Mouse (Mus musculus) gastrocnemius, postnatal 36 days (tissue): ENCODE results near the gene Ptger3. TPM values are rescaled to one million over a fixed set of nuclear protein-coding genes. Genes with fewer than 3 reads are reported as not detected.

ENCODE experiments used
- DNase-seq, 2 experiments: peaks; one replicate each; pipeline ENCODE4 v3.0.0; 2022
- intact Hi-C: fragments of 180-260 bp; cut with DNase I; formaldehyde crosslinking; loops from one replicate; pipeline ENCODE4 v1.15.1; 2025
- total RNA-seq, 2 experiments: library from RNA; stranded (reverse); gene quantifications; 2 replicates each; pipeline ENCODE4 v1.2.3; 2021

Ptger3 gene
- total RNA-seq, 2 experiments from 2014 or later, result 0.36 to 0.62 TPM

DNA sequence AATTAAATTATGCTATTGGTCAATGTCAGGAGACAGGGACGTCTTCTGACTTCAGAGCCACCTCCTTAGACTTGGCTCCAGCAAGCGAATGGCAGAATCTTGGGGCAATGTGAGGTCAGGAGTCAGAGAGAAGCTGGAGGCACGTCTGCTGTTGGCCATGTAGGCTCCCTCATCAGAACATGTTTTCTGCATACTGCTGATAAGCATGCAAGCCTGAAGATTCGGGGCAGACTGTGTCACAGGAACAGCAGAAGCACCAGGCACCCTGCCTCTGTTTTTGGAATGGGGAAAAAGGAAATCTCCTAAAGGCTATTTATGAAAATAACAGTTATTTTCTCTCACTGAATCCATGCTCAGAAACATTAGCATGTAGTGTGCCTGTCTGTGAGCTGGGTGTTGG, 13.6 kb downstream of the Ptger3 start:
- intact Hi-C loops, result no loop called here
- DNase-seq, result no peak

DNA sequence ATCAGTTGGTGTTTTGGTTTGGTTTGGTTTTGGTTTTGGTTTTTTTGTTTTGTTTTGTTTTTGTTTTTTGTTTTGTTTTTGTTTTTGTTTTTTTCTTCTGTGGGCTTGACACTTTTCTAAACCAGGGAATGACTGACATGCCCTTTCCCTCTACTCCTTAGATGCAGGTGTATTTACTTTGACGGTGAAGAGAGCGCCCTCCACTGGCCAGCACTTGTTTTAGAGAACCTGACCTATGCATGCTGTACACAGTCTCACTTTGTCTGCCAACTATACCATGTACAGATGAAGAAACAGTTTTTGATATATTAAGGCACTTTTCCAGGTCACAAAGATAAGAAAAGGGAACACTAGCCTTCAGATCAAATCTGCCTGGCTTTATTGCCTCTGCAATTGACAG, 15.1 kb downstream of the Ptger3 start:
- intact Hi-C loops, result no loop called here
- no peak for DNase-seq

DNA sequence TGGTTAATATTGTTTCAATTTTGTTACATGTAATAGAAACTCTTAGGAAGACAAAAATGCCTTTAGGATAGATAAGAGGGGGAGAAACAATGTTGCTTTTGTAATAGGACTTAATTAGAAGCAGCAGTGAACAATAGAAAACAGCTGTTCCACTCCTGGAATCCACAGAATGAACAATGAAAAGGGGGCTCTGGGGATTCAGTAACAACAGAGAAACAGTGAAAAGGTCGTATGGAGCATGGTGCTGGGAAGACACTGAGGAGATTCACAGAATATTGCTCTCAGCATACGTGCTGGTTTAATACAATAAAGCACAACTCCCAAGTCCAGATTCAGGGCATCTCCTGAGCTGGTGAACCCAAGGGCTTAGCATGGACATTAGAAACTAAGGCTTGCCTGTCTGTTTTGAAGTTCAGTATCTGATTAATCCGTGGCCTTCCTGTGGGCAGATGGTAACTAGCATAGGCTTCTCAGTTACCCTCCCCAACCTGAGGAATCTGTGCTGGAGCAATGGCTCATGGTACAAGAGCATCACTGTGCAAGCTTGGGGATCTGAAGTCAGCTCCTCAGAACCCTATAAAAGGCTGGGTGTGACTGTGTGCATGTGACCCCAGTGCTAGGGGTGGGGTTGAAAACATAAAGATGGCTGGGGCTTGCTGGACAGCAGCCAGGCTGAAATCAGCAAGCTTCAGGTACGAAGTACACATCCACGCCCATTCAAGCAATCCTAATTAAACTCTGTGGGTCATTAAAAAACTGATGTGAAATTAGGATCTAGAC, 16.1 kb downstream of the Ptger3 start:
- no peak for DNase-seq
- intact Hi-C loops, result no loop called here

DNA sequence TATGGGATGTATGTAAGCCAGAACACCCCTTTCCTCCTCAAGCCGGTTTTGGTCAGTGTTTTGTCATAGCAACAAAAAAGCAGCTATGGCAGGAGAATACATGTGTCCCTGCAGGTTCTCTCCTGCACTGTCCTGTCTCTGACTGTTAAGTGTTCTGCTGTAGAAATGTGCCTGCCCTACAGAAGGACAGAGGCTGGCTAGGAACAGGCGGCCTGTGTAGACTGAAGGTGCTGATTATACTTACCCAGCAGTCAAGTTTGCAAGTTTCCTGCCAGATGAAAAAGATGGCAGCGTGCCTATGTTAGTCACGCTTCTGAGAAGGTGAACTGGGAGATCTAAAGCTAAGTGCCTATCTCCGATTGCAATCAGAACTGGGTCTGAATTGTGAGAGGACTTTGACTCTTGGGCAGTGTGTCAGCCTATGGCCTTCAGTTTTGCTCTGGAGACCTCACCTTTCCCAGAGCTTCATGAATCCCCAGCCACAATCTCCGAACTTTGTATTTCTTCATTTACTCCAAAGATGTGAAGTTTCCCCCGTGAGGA, 31.2 kb downstream of the Ptger3 start:
- intact Hi-C loops, result no loop called here
- DNase-seq, result no peak

DNA sequence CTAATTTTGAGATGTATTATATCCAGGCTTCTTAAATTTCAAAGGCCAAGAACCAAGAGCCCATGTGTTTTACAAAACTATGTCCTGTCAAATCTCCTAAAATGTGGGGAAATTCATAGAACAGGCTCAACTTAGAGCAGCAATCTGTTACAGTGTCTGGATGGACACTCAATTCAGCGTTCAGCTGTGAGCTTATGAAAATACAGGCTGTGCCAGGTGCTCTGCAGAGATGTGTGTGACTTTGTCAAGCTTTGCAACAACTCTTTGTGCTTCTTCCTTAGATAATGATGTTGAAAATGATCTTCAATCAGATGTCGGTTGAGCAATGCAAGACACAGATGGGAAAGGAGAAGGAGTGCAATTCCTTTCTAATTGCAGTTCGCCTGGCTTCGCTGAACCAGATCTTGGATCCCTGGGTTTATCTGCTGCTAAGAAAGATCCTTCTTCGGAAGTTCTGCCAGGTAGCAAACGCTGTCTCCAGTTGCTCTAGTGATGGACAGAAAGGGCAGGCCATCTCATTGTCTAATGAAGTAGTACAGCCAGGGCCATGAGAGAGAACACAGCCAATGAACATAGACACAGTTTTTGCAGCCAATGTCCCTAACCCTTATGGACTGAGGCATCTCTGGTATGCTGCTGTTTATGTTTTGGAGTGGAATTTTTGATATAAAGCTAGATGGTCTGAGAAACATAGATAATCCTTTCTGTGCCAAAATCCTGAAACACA, 38.2 kb downstream of the Ptger3 start:
- DNase-seq, result no peak
- intact Hi-C loops, result no loop called here

DNA sequence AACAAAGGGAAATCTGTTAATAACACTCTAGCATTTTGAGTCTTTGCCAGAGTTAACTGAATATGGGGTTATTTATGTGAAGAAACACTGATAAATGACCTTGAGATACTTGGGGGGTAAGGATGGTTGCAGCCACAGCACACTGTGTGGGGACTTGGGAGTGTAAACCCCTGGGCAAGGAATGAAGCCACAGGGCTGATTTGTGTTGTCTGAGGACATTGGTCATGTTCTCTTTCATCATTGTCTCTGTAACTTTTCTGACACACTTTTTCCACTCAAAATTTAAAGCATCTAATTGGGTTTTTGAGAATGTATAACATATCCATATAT, 38.7 kb downstream of the Ptger3 start:
- intact Hi-C loops, result no loop called here
- DNase-seq, result no peak

DNA sequence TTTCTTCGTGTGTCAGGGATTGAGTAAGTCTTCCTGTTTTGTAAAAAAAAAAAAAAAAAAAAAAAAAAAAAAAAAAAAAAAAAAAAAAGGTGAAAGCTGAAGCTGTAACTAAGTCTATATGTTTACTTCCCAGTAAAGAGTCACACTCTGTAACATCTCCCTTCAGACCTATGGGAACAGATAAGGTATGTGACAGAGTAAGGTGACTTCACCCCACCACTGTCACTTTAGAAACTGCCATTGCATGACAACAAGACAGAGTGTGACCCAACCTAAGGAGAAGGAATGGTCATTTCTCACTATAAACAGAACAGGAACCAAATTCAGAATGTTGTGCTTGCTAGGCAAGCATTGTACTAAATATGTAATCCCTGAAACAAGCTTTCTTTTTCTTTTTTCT, 46.9 kb downstream of the Ptger3 start:
- DNase-seq, result no peak
- intact Hi-C loops, result no loop called here

DNA sequence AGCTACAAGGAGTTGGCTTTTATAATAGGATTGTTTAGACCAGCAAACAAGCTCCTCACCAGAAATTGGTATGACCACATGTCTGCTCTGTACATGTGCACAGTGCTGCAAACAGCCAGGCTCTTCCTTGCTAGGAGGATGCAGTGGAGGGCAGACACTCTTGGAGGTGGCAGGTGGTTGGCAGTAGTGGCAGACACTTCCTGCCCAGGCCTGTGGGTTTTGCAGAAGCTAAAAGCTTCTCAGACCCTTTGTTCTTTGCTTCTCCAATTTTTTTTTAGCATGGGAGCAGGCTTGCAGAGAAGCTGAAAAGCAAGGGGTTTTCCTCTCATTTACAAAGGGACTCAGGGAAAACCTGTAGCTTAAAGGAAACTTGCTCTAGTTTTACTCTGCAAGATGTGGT, 50.3 kb downstream of the Ptger3 start:
- intact Hi-C loops, result no loop called here

DNA sequence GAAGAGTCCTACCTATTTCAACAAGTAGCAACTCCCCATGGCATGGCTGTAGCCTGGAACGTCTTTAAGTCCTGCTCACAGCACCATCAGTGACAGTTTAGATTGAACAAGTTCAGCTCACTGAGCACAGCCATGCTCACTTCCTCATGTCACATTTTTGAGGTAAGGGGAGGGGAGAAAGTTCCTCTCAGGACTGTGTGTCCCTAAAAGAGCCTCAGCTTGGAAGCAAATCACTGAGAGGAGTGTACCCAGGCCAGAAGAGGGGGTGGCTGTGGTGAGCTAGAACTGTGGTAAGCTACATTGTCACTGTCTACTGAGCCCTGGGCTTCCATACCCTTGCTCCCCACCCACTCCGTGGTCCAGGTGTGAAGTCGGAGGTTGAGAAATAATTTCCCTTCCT, 60.7 kb downstream of the Ptger3 start:
- intact Hi-C loops, result no loop called here

More for the DNA sequence above, 50.3 kb downstream of the Ptger3 start:
- DNase-seq, result no peak

DNA sequence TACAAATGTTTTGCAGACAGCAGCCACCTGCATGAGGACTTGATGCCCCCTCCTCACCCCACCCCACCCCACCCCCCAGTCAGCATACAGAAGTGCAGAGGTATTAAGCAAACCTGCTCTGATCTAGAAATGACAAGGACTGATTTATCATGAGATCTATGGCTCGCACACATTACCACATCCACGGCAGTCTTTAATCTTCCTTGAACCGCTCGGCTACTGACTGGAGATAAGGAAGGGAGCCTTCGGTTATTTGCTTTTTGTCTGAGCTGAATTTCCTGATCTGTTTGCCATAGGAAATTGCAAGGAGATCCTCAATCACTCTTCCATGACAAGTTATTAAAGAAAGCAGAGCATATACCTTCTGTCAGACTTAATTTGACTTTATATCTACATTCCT, 64.0 kb downstream of the Ptger3 start:
- DNase-seq, result no peak
- intact Hi-C loops, result no loop called here

More for the DNA sequence above, 60.7 kb downstream of the Ptger3 start:
- DNase-seq, result no peak

DNA sequence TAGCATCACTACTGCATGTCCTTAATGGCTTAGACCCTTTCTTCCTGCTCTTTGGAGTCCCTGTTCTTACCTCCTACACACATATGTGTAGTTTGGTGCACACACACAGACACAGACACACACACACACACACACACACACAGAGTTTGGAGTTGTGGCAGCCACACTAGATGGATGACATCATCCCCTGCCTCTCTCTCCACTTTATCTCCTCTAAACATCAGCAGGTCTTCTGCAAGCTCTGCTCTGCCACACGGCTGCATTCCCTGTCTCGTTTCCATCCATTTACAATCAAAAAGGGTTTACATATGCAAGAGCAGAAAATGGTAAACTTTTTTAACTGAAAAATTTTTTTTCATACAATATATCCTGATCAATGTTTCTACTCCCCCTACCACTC, 64.7 kb downstream of the Ptger3 start:
- intact Hi-C loops, result no loop called here
- no peak for DNase-seq

DNA sequence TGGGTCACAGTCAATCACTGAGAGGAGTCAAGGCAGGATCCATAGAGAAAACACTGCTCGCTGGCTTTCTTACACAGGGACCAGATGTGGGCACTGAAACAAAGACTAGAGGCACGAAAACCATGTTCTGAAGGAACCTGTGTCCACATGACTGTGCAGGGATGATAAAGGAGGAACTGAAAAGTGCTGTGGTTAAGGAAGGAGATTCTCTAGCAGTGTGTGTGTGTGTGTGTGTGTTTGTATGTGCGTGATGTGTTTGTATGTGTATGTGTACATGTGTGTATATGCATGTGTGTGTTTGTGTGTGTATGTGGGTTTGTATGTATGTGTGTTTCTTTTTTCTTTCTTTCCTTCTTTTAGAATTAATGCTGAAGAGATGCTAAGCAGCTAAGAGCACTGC, 67.7 kb downstream of the Ptger3 start:
- intact Hi-C loops, result no loop called here
- no peak for DNase-seq

DNA sequence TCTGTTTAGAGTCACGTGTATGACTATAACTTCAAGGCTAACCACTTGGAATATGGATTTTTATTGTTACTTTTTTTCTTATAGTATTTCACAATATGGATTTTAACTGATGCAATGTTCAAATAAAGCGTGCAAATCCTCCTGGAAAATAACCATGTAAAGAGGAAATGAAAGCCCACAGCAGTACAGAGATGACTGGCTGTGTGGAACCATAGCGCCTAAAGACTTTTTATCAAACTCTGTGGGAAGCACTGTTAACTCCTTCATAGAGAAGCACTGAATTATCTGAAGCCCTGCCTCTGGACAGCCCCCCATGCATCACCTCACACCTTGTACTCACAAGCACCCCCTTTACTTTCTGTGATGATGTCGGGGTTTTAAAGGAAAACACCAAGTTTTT, 69.0 kb downstream of the Ptger3 start:
- DNase-seq, result no peak
- intact Hi-C loops, result no loop called here

DNA sequence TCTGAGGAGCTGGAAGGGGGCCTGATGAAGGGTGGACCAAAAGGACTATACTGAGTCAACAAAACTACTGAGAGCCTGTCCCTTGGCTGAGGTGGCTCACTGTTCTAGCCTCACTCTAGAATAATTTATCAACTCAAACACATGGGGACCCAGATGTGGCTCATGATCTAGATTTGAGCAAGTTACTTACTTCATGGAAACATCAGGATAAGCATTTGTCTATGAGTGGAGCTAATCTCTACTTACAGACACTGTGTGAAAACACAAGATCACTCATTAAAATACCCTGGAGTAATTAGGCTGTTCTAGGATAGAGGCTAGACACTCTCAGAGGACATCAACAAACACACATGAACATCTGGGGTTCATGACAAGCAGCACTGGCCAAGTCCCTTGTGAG, 70.2 kb downstream of the Ptger3 start:
- intact Hi-C loops, result no loop called here
- no peak for DNase-seq

DNA sequence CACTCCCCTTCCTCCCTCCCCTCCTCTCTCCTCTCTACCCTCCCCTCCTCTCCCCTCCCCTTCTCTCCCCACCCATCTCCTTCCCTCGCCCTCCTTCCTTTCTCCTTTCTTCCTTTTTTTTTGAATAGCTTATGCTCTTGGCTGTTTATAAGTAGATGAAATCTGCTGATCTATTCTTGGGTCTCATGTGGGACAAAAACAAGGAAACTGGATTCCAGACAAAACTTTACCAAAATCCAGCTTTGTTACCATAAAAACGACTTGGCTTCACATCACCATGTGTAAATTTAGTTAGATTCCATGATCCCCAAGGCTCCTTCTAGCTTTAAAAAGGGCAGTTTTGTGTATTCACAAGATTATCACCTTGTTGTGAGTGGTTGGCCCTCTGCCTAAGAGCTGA, 70.6 kb downstream of the Ptger3 start:
- intact Hi-C loops, result no loop called here
- no peak for DNase-seq

DNA sequence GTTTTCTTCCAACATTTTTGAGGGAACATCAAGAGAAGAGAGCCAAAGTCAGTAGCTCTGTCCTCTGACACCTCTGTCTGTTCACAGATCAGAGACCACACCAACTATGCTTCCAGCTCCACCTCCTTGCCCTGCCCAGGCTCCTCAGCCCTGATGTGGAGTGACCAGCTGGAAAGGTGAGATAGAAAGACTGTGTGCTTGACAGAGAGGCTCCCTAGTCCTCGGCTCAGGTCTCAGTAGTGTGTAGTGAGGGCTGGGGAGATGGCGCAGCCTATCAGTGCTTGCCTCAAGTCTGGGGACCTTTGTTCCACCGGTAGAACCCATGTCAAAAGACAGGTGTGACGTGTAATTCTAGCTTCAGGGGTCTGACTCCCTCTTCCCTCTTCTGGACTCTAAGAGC, 74.9 kb downstream of the Ptger3 start:
- DNase-seq, result no peak
- intact Hi-C loops, result no loop called here

DNA sequence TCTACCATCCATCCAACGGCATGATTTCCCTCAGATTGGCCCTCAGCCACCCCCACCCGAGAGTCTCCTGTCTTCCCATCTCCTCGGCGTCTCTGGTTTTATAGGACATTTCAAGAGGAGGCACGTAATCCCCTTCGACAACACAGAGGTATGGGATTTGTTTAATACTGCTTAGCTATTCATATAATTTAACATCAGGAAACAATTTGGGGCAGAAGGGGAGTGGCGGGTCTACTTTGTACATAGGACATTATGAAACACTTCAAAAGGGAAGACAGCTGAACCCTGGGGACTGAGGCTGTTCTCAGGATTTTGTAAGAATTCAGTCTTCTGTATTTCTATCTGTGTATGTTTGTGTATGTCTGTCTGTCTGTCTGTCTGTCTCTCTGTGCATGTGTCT, 94.9 kb downstream of the Ptger3 start:
- intact Hi-C loops, result no loop called here
- DNase-seq, result no peak

DNA sequence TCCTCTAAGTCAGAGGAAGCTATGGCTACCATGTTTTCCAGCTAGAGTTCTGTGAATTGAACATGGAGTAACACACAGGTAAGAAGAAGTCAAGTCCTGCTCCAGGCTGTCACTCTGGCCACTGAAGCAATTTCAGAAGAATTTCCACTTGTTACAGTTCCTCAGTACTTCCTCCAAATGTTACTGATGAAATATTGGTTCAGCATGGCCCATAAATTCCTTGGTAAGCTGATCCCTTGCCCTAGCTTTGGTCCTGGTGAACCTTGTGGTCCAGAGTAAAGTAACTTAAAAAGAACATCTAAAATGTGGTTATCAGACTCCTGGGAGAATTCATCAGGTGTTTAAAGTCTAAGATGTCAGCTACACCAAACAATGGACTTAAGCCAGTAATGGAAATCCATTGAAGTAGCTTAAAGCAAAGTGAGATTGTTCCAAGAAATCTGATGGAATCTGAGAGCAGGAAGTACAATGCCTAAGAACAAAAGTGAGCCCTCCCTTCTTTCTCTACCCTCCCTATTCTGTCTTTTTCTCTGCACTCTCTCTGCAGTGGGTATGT, 97.9 kb downstream of the Ptger3 start:
- no peak for DNase-seq
- intact Hi-C loops, result no loop called here

DNA sequence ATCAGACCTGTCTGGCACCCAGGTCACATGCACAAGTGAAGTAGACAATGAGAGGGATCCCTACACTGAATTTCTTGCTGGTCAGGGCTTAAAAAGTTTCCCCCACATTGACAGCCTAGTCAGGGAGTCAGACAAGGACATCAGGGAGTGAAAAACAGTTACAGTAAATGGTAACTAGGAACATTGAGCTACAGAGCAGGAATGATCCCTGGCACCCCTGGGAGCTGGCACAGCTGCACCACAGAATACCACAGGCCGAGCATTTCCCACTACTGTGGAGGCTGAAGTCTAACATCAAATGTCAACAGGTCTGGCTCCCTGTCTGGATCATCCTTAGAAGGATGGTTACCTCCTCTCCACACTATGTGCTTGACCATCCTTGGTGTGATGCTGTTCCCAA, 98.8 kb downstream of the Ptger3 start:
- DNase-seq, result no peak
- intact Hi-C loops, result no loop called here

DNA sequence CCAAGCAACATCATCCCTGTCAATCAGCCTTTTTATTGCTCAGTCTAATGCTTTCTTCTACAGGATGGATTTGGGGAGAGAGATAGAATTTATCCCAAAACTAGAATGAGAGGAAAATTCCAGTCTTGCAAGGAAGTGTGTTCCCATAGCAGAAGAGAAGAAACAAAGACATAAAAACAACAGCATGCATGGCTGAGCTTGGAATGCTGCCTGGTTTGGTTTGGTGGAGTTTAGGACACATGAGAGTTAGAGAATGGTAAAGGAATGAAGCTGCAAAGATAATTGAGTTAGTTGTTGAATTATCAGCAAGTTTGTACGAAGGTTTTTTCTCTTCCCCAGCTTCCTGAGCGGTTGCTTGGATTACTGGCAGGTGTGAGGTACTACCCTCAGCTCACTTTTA, 99.5 kb downstream of the Ptger3 start:
- DNase-seq, result no peak
- intact Hi-C loops, result no loop called here

DNA sequence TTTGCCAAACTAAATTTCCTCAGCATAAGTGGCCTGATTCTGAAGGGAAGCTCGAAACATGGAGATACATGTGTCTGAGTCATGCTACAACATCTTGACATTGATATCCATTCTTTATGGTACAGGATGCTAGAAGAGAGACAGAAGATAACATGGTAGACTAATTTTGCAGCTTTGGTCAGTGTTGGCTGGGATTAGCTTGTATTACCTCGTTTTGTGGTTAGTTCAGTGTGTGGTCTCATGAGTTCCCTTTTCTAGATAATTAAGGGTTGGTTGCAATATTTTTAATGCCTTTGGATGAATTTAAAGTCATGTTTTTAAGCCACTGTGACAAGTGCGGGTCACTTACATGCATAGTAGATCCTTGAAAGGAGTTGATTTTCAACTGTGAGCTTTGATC, 119.4 kb downstream of the Ptger3 start:
- no peak for DNase-seq
- intact Hi-C loops, result no loop called here
